Mouse (Mus musculus) testis, adult 2 months (tissue): ENCODE measurements around the gene Flvcr2.

ENCODE experiments used
- CTCF ChIP-seq: fragments of 200-500 bp; IDR thresholded peaks from 2 replicates; pipeline ENCODE4 v1.5.1; 2012; ENCODE audit warnings: low read depth, mild to moderate bottlenecking, inconsistent platforms, low read length, moderate library complexity; ENCODE audit not compliant: control insufficient read depth, insufficient read depth, insufficient replicate concordance
- POLR2A ChIP-seq: fragments of 200-500 bp; IDR thresholded peaks from 2 replicates; pipeline ENCODE4 v1.6.1; 2012; ENCODE audit warnings: low read depth, mild to moderate bottlenecking, inconsistent platforms, low read length, moderate library complexity; ENCODE audit not compliant: control insufficient read depth

GRCm38 (mm10) chr12:85767750-85768149, 21.4 kb downstream of the Flvcr2 start:
- TF ChIP-seq CTCF: no peak
- no peak for TF ChIP-seq POLR2A
